Mouse (Mus musculus) embryonic facial prominence, embryonic 10.5 days (tissue): ENCODE data around the gene Olfr483. TPM values are rescaled to one million over a fixed set of nuclear protein-coding genes. Genes with fewer than 3 reads are reported as not detected.

ENCODE experiments used
- DNase-seq: peaks from one replicate; pipeline ENCODE4 v3.0.0-alpha.2; 2017; ENCODE audit warnings: low spot score
- H3K27ac ChIP-seq: fragments of 300-500 bp; sonication (generic); replicated peaks from 2 replicates; pipeline ENCODE4 v1.5.1; 2016; ENCODE audit warnings: mild to moderate bottlenecking
- H3K27me3 ChIP-seq: fragments of 300-500 bp; sonication (generic); replicated peaks from 2 replicates; pipeline ENCODE4 v1.6.1; 2016; ENCODE audit warnings: low read depth, mild to moderate bottlenecking; ENCODE audit not compliant: poor library complexity, severe bottlenecking
- H3K36me3 ChIP-seq: fragments of 300-500 bp; sonication (generic); replicated peaks from 2 replicates; pipeline ENCODE4 v1.6.1; 2016; ENCODE audit warnings: mild to moderate bottlenecking, moderate library complexity
- H3K4me1 ChIP-seq: fragments of 300-500 bp; sonication (generic); 2 replicates; pipeline ENCODE4 v1.6.1; 2016
- H3K4me3 ChIP-seq: fragments of 300-500 bp; sonication (generic); 2 replicates; pipeline ENCODE4 v1.5.1; 2016; ENCODE audit warnings: mild to moderate bottlenecking, moderate library complexity
- H3K9me3 ChIP-seq: fragments of 300-500 bp; sonication (generic); 2 replicates; pipeline ENCODE4 v1.6.1; 2016; ENCODE audit warnings: mild to moderate bottlenecking
- whole genome bisulfite sequencing: fragments of 180-500 bp; shearing (Covaris S2); methylation state at CpG from one replicate; pipeline ENCODE4 v1.1.7; 2016; 5-methylcytosine and 5-hydroxymethylcytosine counted together
- polyA plus RNA-seq: library from polyadenylated mRNA; unstranded; fragments of >200 nt; fragmentation: Nextera tagmentation; extraction: Ambion mirVana; gene quantifications from 2 replicates; pipeline ENCODE4 v1.2.1, GENCODE M21; 2016

Olfr483 gene
- polyA plus RNA-seq = not detected in 2 replicates

DNA sequence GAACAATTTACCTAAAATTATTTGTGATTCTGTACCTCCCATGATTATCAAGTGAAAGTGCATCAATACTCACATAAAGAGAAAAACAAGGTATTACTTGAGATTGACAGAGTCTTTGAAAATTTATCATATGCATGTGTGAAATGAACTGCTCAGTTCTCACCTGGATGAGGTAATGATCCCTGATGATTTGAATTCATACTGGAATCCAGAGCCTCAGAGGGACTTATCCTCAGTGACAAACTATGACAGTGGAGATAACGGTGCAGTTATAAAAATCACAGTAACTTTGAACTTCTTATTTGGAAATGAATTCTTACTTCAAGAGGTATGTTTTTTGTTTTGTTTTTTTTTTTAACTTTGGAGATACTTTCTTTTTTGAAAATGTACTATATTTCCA lies at the start of gene Olfr483:
Gene Olfr483, plus strand, starts transcription at position 301 of the 400 bp plus-strand sequence.
- no peak for DNase-seq
- no peaks in the 10 kb centered on the region for H3K4me1 ChIP-seq
- no peak within 1 kb of the TSS for H3K27ac ChIP-seq
- H3K36me3 ChIP-seq = no peaks in the 10 kb centered on the region
- WGBS = 90% methylated on average over 1 of the region's 1 CpGs
- H3K4me3 ChIP-seq = no peak within 1 kb of the TSS
- H3K27me3 ChIP-seq = no peaks in the 10 kb centered on the region
- H3K9me3 ChIP-seq = no peaks in the 10 kb centered on the region

DNA sequence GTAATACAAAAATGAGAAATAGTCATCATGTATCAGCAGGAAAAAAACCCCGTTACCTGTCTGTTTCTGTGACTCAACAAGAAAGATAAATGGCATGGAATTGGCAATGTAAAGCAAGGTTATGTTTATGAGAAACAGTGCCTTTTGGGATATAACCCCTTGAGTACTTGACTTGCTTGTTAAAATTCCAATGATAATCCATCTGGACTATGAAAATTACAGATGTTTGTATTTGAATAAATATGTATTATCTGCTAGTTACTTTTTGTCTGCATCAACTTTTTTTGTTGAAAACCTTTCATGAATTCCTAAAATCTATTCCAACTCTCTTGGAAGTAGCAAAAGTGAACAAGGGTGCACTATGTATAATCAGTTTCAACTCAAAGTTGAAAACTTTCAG lies 33.4 kb upstream of the Olfr483 start, which contains the start of gene Olfr480:
Gene Olfr480, minus strand, starts transcription at position 101 of the 400 bp plus-strand sequence.
- Histone ChIP-seq H3K27ac (no peak within 1 kb of the TSS), H3K9me3 (no peaks in the 10 kb centered on the region), H3K4me1 (no peaks in the 10 kb centered on the region), H3K27me3 (no peaks in the 10 kb centered on the region), H3K4me3 (no peak within 1 kb of the TSS), H3K36me3 (no peaks in the 10 kb centered on the region)
- WGBS = 91% methylated on average over 1 of the region's 1 CpGs
- DNase-seq = no peak

DNA sequence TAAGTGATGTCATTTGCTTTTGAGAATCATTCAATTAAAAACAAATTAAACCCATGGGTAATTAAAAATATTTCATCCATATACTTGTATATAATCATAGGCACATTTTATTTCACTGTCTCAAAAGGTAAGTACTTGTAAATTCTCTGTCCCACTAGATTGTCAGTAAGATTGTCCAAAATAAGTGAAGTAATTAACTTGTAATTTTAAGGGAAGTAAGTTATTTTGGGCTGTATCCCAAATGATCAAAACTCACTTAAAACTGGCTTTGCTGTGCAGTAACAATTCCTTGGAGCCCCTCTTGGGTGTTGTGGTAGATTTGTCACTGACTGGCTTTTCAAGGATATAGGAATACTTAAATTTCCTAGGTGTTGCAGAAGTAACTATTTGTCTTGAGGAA lies 21.1 kb upstream of the Olfr483 start, which contains the start of gene Olfr481:
Gene Olfr481, plus strand, starts transcription at position 301 of the 400 bp plus-strand sequence.
- H3K4me3 ChIP-seq = no peak within 1 kb of the TSS
- H3K9me3 ChIP-seq = no peaks in the 10 kb centered on the region
- H3K36me3 ChIP-seq = no peaks in the 10 kb centered on the region
- H3K27ac ChIP-seq = no peak within 1 kb of the TSS
- no peak for DNase-seq
- H3K27me3 ChIP-seq = no peaks in the 10 kb centered on the region
- no peaks in the 10 kb centered on the region for H3K4me1 ChIP-seq

DNA sequence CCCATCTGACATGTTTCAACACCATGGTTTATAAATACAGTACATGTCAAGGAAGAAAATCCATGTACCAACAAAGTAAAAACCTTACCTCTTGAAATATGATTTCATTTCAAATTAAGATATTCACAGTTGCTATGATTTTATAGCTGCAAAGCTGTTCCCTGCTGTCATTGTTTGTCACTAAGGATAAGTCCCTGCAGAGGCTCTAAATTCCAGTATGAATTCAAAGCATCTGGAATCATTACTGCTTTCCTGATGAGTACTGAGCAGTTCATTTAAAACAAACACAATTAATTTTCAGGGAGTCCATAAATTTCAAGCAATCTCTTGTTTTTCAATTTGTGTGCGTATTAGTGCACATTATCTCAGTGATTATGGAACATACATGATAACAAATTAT lies 3.2 kb upstream of the Olfr483 start, which contains the start of gene Olfr482:
Gene Olfr482, minus strand, starts transcription at position 101 of the 400 bp plus-strand sequence.
- Histone ChIP-seq H3K9me3 (no peaks in the 10 kb centered on the region), H3K27me3 (no peaks in the 10 kb centered on the region), H3K36me3 (no peaks in the 10 kb centered on the region), H3K4me1 (no peaks in the 10 kb centered on the region), H3K27ac (no peak within 1 kb of the TSS), H3K4me3 (no peak within 1 kb of the TSS)
- no peak for DNase-seq
- 90% methylated on average over 1 of the region's 1 CpGs for WGBS

DNA sequence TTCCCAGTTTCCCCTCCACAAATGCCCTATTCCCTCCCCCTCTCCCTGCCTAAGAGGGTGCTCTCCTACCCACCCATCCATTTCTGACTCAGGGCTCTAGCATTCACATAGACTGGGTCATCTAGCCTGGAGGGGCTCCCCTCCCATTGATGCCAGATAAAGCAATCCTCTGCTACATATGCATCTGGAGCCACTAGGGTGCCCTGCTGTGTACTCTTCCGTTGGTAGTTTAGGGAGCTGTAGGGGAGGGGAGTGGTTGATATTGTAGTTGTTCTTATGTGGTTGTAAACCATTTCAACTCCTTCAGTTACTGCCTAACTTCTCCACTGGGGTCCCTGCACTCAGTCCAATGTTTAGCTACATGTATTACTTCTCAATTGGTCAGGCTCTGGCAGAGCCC lies 20.0 kb downstream of the Olfr483 start:
- H3K9me3 ChIP-seq = no peaks in the 10 kb centered on the region
- WGBS = 19% methylated on average over 1 of the region's 1 CpGs
- H3K27me3 ChIP-seq = no peaks in the 10 kb centered on the region
- DNase-seq = no peak
- H3K4me1 ChIP-seq = no peaks in the 10 kb centered on the region
- H3K27ac ChIP-seq = no peak overlapping the region
- H3K36me3 ChIP-seq = no peaks in the 10 kb centered on the region
- no peak overlapping the region for H3K4me3 ChIP-seq

DNA sequence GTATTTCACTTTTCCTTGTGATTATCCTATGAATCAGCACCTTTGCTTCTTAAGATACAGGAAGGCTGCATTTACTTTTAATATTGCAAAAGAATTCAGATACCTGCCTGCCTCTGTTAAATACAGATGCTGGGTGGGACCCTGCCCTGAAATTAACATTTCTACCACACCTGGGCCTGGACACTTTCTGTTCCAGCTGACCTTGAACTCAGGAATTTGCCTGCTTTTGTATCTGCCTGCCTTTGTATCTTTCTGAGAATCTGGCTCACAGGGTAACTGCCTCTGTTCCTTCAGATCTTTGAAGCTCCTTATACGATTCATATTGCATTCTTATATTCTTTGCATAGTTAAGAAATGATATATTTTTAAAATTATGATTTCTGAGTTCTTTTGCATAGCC lies 20.8 kb downstream of the Olfr483 start:
- Histone ChIP-seq H3K36me3 (no peaks in the 10 kb centered on the region), H3K27ac (no peak overlapping the region), H3K9me3 (no peaks in the 10 kb centered on the region), H3K4me3 (no peak overlapping the region), H3K27me3 (no peaks in the 10 kb centered on the region), H3K4me1 (no peaks in the 10 kb centered on the region)
- no peak for DNase-seq
- 77% methylated on average over 1 of the region's 1 CpGs for WGBS

DNA sequence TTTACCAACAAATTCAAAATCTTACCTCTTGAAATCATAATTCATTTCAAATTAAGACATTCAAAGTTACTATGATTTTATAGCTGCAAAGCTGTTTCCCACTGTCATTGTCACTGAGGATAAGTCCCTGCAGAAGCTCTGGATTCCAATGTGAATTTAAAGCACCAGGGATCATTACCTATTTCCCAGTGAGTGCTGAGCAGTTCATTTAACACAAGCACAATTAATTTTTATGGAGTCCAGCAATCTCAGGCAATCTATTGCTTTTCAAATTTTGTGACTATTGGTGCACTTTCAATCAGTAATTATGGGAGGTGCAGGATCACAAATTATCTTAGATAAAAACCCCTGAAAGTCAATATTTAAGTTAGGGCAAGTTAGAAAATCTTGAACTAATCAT lies 26.7 kb downstream of the Olfr483 start, which contains the start of gene Olfr484:
Gene Olfr484, minus strand, starts transcription at position 101 of the 400 bp plus-strand sequence.
- H3K36me3 ChIP-seq = no peaks in the 10 kb centered on the region
- H3K27ac ChIP-seq = no peak within 1 kb of the TSS
- H3K27me3 ChIP-seq = no peaks in the 10 kb centered on the region
- no peak within 1 kb of the TSS for H3K4me3 ChIP-seq
- no peaks in the 10 kb centered on the region for H3K4me1 ChIP-seq
- H3K9me3 ChIP-seq = no peaks in the 10 kb centered on the region
- DNase-seq = no peak

Other genes starting within 250 kb of the Olfr483 start
- gene Olfr472, start 202.9 kb upstream of the Olfr483 start, polyA plus RNA-seq = not detected in 2 replicates
- gene Olfr473, start 170.4 kb upstream of the Olfr483 start, polyA plus RNA-seq = not detected in 2 replicates
- gene Olfr474, start 146.2 kb upstream of the Olfr483 start, polyA plus RNA-seq = not detected in 2 replicates
- not detected in 2 replicates for gene Olfr476, start 136.0 kb upstream of the Olfr483 start, polyA plus RNA-seq
- not detected in 2 replicates for gene Olfr477, start 114.2 kb upstream of the Olfr483 start, polyA plus RNA-seq
- gene Olfr478, start 66.9 kb upstream of the Olfr483 start, polyA plus RNA-seq = not detected in 2 replicates
- not detected in 2 replicates for gene Olfr479, start 50.2 kb upstream of the Olfr483 start, polyA plus RNA-seq
- not detected in 2 replicates for gene Olfr480, start 33.5 kb upstream of the Olfr483 start, polyA plus RNA-seq
- not detected in 2 replicates for gene Olfr481, start 21.0 kb upstream of the Olfr483 start, polyA plus RNA-seq
- gene Olfr482, start 3.3 kb upstream of the Olfr483 start, polyA plus RNA-seq = 0.06 TPM in 1 of 2 replicates, not detected in the other
- not detected in 2 replicates for gene Olfr484, start 26.6 kb downstream of the Olfr483 start, polyA plus RNA-seq
- not detected in 2 replicates for gene Olfr485, start 59.0 kb downstream of the Olfr483 start, polyA plus RNA-seq
- gene Olfr486, start 71.9 kb downstream of the Olfr483 start, polyA plus RNA-seq = not detected in 2 replicates
- gene Olfr487, start 113.8 kb downstream of the Olfr483 start, polyA plus RNA-seq = not detected in 2 replicates
- gene Olfr488, start 157.5 kb downstream of the Olfr483 start, polyA plus RNA-seq = not detected in 2 replicates
- gene Olfr490, start 188.1 kb downstream of the Olfr483 start, polyA plus RNA-seq = not detected in 2 replicates
- not detected in 2 replicates for gene Olfr491, start 212.6 kb downstream of the Olfr483 start, polyA plus RNA-seq
- gene Olfr492, start 222.8 kb downstream of the Olfr483 start, polyA plus RNA-seq = not detected in 2 replicates
- not detected in 2 replicates for gene Olfr493, start 246.1 kb downstream of the Olfr483 start, polyA plus RNA-seq